Mouse (Mus musculus) adrenal gland, adult (tissue): ENCODE results near the gene Kcnma1.

Experiments
- DNase-seq, 2 experiments: peaks; one replicate each; pipeline ENCODE4 v3.0.0; 2022 to 2023; ENCODE audit warnings: low spot score in 1 of 2; ENCODE audit not compliant: inconsistent age in 2 of 2

The Kcnma1 gene

GRCm38 (mm10) chr14:23378351-23379087, 635.8 kb downstream of the Kcnma1 start:
- no peak for DNase-seq

- DNase-seq, result no peak
Measured at GRCm38 (mm10) chr14:23372021-23372420, 642.3 kb downstream of the Kcnma1 start.

DNA sequence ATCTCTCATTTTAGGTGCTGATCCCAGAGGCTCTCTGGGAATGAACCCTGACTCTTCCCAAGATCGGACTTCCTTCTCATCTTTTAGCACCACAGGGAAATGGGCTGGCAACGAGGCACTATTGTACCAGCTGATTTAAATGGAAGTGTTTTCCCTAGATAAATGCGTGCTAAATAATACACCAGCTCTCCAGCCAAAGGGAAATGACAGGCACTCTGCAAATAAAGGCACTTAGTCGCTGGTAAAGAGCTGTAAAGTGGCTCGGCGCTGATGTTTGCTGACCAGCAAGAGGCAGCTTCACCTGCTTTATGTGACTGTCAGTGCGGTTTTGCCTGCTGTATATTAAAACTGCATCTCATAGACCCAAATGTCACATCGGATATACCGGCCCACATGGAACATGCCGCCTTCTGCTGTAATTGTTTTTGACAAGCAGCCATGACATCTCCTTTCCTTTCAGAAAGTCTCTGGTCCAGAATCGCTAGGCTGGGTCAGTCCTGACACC, 653.7 kb downstream of the Kcnma1 start:
- no peak for DNase-seq

- DNase-seq, result no peak
Measured at GRCm38 (mm10) chr14:23358776-23359175, 655.5 kb downstream of the Kcnma1 start.

- no peak for DNase-seq
Measured at GRCm38 (mm10) chr14:23357529-23358278, 656.6 kb downstream of the Kcnma1 start.

DNA sequence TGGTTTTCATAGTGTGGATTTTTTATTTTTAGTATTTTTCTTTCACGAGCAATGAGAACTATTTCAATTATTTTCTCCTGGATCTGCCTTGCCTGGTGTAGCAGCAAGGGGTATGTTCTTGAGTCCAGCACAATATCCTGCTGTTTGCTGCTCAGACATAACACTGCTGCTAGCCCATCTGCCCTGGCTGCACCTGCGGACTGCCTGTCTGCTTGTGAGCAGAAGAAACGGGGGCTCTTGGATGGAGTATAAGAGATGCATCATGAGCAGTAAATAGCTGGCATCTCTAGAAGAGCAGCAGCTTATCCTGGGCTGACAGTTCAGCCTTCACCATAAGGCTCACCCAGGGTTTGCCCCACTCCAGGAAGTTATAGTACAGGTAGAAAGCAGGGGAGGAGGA, 687.5 kb downstream of the Kcnma1 start:
- no peak for DNase-seq

DNA sequence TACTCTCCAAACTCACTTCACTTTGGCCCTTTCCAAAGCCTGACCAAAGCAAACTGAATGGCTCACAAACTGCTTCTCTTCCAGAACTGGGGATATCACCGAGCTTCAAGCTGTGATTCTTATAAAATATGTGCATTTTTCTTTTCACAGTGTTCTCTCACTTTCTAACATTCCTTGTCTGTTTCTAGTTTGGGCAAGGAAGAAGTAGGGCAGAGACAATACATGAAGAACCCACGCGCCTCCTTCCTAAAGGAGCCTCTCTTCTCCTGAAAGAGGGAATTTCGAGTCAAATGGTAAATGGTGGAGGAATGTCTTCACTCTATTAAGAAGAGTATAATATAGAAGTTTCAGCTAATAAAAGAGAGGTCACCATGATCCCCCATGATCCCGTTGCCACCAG, 709.0 kb downstream of the Kcnma1 start:
- no peak for DNase-seq

DNA sequence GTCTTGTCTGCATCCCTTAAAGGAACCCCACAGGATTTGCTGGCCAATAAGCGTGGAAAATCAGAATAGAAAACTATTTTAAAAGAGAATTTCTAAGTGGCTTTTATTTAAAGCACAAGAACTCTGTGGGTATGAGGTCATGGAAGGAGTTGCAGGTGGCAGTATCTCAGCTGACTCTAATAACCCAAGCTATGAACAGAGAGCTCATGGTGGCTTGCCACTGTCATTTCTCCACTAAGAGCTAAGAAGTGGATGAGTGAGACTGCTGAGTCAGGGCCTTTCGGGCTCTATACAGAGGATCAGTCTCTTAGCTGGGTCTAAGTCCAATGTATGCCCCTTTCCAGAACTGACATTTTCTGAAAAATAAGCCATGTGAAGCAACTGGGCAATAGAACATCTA, 713.8 kb downstream of the Kcnma1 start:
- DNase-seq, result no peak

DNA sequence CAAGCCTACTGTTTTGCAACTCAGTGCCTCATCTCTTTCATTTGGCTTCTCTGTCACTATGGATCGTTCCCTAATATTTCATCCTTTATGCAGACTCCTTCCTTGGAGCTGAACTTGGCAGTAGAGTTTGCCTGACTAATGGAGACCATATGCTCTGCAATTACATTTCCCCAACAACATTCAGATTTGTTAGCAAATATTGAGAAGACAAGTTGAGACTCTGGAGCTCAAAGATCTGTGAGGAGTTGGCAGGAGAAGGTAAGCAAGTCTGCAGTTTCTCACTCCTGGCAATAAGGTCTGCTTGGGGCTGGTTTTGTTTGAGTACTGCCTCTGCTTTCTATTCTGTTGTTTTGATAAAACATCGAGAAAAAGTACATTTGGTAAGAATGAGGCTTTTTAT, 723.7 kb downstream of the Kcnma1 start:
- no peak for DNase-seq

- DNase-seq, result peak in 1 of 2 experiments; percentile 49
Measured at GRCm38 (mm10) chr14:23266554-23267309, 747.6 kb downstream of the Kcnma1 start.

GRCm38 (mm10) chr14:23253154-23253553, 761.1 kb downstream of the Kcnma1 start:
- DNase-seq, result no peak

GRCm38 (mm10) chr14:23244446-23244845, 769.8 kb downstream of the Kcnma1 start:
- DNase-seq, result peak in 1 of 2 experiments; percentile 28

GRCm38 (mm10) chr14:23243857-23244256, 770.4 kb downstream of the Kcnma1 start:
- peak in 1 of 2 experiments; percentile 55 for DNase-seq
